Mouse (Mus musculus): ENCODE data around the gene Ttc37. TPM values are rescaled to one million over a fixed set of nuclear protein-coding genes. Genes with fewer than 3 reads are reported as not detected.

The Ttc37 gene
- polyA plus RNA-seq, 1 experiment from 2014 or later: 15.7 TPM

GRCm38 (mm10) chr13:76178700-76179099 is 80.2 kb downstream of the Ttc37 start:
- H3K36me3 ChIP-seq: peaks cover 45% of the 10 kb centered on the region
- no peak overlapping the region for H3K27ac ChIP-seq
- ATAC-seq (replicated peaks; ENCODE audit: low FRiP score): no peak
- H3K4me2 ChIP-seq: no peak overlapping the region
- H3K4me3 ChIP-seq (replicated peaks): no peak overlapping the region
- no peaks in the 10 kb centered on the region for H3K4me1 ChIP-seq
- H3K27me3 ChIP-seq: no peaks in the 10 kb centered on the region
- no peaks in the 10 kb centered on the region for H3K9me3 ChIP-seq (replicated peaks)
- no peak overlapping the region for H3K9ac ChIP-seq
- WGBS: 96% methylated on average over 5 of the region's 5 CpGs

GRCm38 (mm10) chr13:76187651-76188050 is 89.1 kb downstream of the Ttc37 start:
- Histone ChIP-seq H3K4me1 (no peaks in the 10 kb centered on the region), H3K9me3 (replicated peaks) (no peaks in the 10 kb centered on the region), H3K27me3 (no peaks in the 10 kb centered on the region), H3K27ac (no peak overlapping the region), H3K9ac (no peak overlapping the region), H3K36me3 (peaks cover 62% of the 10 kb centered on the region), H3K4me3 (replicated peaks) (no peak overlapping the region), H3K4me2 (no peak overlapping the region)
- 96% methylated on average over 5 of the region's 5 CpGs for WGBS
- no peak for ATAC-seq (replicated peaks; ENCODE audit: low FRiP score)

DNA sequence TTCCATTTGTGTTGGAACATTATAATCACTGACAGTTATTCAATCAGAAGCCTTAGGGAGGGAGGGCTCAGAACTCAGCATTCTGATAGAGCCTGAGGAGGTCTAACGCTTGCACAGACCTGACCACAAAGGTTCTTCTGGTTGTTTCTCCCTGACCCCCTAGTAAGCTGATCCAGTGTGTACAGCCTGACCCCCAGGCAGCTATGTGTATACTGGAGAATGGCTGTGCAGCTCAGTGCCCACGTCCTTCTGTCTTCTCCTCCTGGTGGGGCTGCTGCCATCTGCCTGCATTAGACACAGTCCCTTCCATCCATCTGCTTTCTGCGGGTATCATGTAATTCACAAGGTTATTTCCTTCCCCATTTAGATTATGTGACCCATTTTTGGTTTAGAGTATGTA is 90.7 kb downstream of the Ttc37 start:
- ATAC-seq (replicated peaks; ENCODE audit: low FRiP score): no peak
- WGBS: 95% methylated on average over 3 of the region's 3 CpGs
- peaks cover 61% of the 10 kb centered on the region for H3K36me3 ChIP-seq
- no peaks in the 10 kb centered on the region for H3K4me1 ChIP-seq
- no peak overlapping the region for H3K4me2 ChIP-seq
- H3K27ac ChIP-seq: no peak overlapping the region
- H3K27me3 ChIP-seq: no peaks in the 10 kb centered on the region
- H3K4me3 ChIP-seq (replicated peaks): no peak overlapping the region
- no peak overlapping the region for H3K9ac ChIP-seq
- H3K9me3 ChIP-seq (replicated peaks): no peaks in the 10 kb centered on the region

- 85% methylated on average over 3 of the region's 3 CpGs for WGBS
- no peak overlapping the region for H3K27ac ChIP-seq
- no peak for ATAC-seq (replicated peaks; ENCODE audit: low FRiP score)
- H3K9ac ChIP-seq: no peak overlapping the region
- no peaks in the 10 kb centered on the region for H3K27me3 ChIP-seq
- no peak overlapping the region for H3K4me3 ChIP-seq (replicated peaks)
- peaks cover 58% of the 10 kb centered on the region for H3K36me3 ChIP-seq
- H3K4me1 ChIP-seq: no peaks in the 10 kb centered on the region
- no peak overlapping the region for H3K4me2 ChIP-seq
- no peaks in the 10 kb centered on the region for H3K9me3 ChIP-seq (replicated peaks)
Observed at GRCm38 (mm10) chr13:76190273-76190672, 91.7 kb downstream of the Ttc37 start.

DNA sequence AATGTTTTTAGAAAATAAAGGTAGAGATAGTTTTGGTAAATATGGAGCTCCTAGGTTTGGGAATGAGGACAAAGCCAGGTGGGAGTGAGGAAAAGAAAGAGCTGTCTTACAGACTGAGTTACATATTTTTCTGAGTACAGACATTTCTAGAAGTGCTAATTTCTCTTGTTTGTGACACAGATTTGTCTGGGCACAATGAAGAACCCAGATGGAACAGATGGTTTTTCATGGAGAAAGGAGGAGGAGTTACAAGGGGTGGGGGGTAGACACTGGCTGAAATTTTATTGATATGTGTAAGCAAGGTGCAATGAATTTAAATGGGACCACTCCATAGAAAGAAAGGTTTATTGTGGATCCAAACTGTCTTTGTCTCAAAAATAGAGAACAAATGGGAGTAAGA is 96.4 kb downstream of the Ttc37 start:
- Histone ChIP-seq H3K4me3 (replicated peaks) (no peak overlapping the region), H3K9me3 (replicated peaks) (no peaks in the 10 kb centered on the region), H3K36me3 (peaks cover 34% of the 10 kb centered on the region), H3K4me1 (no peaks in the 10 kb centered on the region), H3K4me2 (no peak overlapping the region), H3K27me3 (no peaks in the 10 kb centered on the region), H3K27ac (no peak overlapping the region), H3K9ac (no peak overlapping the region)
- ATAC-seq (replicated peaks; ENCODE audit: low FRiP score): no peak

GRCm38 (mm10) chr13:76195431-76196138 is 97.1 kb downstream of the Ttc37 start:
- Histone ChIP-seq H3K27me3 (no peaks in the 10 kb centered on the region), H3K9ac (no peak overlapping the region), H3K27ac (no peak overlapping the region), H3K4me2 (no peak overlapping the region), H3K36me3 (peaks cover 29% of the 10 kb centered on the region), H3K9me3 (replicated peaks) (no peaks in the 10 kb centered on the region), H3K4me1 (no peaks in the 10 kb centered on the region), H3K4me3 (replicated peaks) (no peak overlapping the region)
- no peak for ATAC-seq (replicated peaks; ENCODE audit: low FRiP score)
- 88% methylated on average over 8 of the region's 8 CpGs for WGBS

- no peak for ATAC-seq (replicated peaks; ENCODE audit: low FRiP score)
- H3K27me3 ChIP-seq: no peaks in the 10 kb centered on the region
- H3K4me1 ChIP-seq: no peaks in the 10 kb centered on the region
- WGBS: 82% methylated on average over 3 of the region's 3 CpGs
- H3K9ac ChIP-seq: no peak overlapping the region
- H3K4me3 ChIP-seq (replicated peaks): no peak overlapping the region
- no peak overlapping the region for H3K4me2 ChIP-seq
- peaks cover 11% of the 10 kb centered on the region for H3K36me3 ChIP-seq
- no peak overlapping the region for H3K27ac ChIP-seq
- H3K9me3 ChIP-seq (replicated peaks): no peaks in the 10 kb centered on the region
Observed at GRCm38 (mm10) chr13:76197297-76197848, 98.8 kb downstream of the Ttc37 start.

GRCm38 (mm10) chr13:76199943-76200342 is 101.4 kb downstream of the Ttc37 start:
- Histone ChIP-seq H3K4me3 (replicated peaks) (no peak overlapping the region), H3K9ac (no peak overlapping the region), H3K9me3 (replicated peaks) (no peaks in the 10 kb centered on the region), H3K36me3 (peaks cover 5% of the 10 kb centered on the region; the same call in 1 of the 2 replicates), H3K27ac (no peak overlapping the region), H3K27me3 (no peaks in the 10 kb centered on the region), H3K4me2 (no peak overlapping the region), H3K4me1 (no peaks in the 10 kb centered on the region)
- ATAC-seq (replicated peaks; ENCODE audit: low FRiP score): no peak
- 84% methylated on average over 4 of the region's 4 CpGs for WGBS

- Histone ChIP-seq H3K36me3 (no peaks in the 10 kb centered on the region), H3K9me3 (replicated peaks) (no peaks in the 10 kb centered on the region), H3K4me2 (no peak overlapping the region), H3K27ac (no peak overlapping the region), H3K9ac (no peak overlapping the region), H3K4me3 (replicated peaks) (no peak overlapping the region), H3K27me3 (no peaks in the 10 kb centered on the region), H3K4me1 (no peaks in the 10 kb centered on the region)
- WGBS: 82% methylated on average over 2 of the region's 2 CpGs
- no peak for ATAC-seq (replicated peaks; ENCODE audit: low FRiP score)
Observed at GRCm38 (mm10) chr13:76214928-76215327, 116.4 kb downstream of the Ttc37 start.

DNA sequence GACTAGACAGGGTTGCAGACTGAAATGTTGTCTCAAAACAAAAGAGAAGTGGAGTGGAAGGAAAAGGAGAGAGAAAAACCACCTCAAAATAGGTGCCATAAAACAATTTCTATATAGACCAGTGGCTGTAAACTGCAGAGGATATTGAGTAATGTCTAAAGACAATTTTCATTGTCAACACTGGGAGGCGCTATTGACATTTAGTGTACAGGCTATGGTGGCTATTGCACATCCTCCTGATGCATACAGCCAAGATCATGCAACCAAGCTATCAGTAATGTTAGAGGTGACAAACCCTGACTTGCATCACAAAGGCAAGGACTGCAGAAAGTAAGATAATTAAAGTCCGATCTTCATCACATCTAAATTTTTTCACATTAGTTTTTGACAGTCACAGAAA is 116.9 kb downstream of the Ttc37 start:
- no peak overlapping the region for H3K9ac ChIP-seq
- no peak overlapping the region for H3K27ac ChIP-seq
- 53% methylated on average over 2 of the region's 2 CpGs for WGBS
- no peaks in the 10 kb centered on the region for H3K27me3 ChIP-seq
- H3K4me2 ChIP-seq: no peak overlapping the region
- no peak overlapping the region for H3K4me3 ChIP-seq (replicated peaks)
- no peak for ATAC-seq (replicated peaks; ENCODE audit: low FRiP score)
- no peaks in the 10 kb centered on the region for H3K36me3 ChIP-seq
- H3K9me3 ChIP-seq (replicated peaks): no peaks in the 10 kb centered on the region
- no peaks in the 10 kb centered on the region for H3K4me1 ChIP-seq

Other genes with a start within 250 kb of the Ttc37 start
- gene Rhobtb3, start 154.8 kb upstream of the Ttc37 start, polyA plus RNA-seq (2015; fragmentation: Nextera tagmentation; extraction: Ambion mirVana): 37.5 and 40.9 TPM in 2 replicates
- gene Spata9, start 131.6 kb upstream of the Ttc37 start, polyA plus RNA-seq (2015; fragmentation: Nextera tagmentation; extraction: Ambion mirVana): 0.84 and 0.87 TPM in 2 replicates
- gene Rfesd, start 80.0 kb upstream of the Ttc37 start, polyA plus RNA-seq (2015; fragmentation: Nextera tagmentation; extraction: Ambion mirVana): 18.9 and 20.2 TPM in 2 replicates
- gene Gpr150, start 41.7 kb upstream of the Ttc37 start, polyA plus RNA-seq (2015; fragmentation: Nextera tagmentation; extraction: Ambion mirVana): 0.44 and 0.60 TPM in 2 replicates
- gene Arsk, start 74 bp upstream of the Ttc37 start, polyA plus RNA-seq (2015; fragmentation: Nextera tagmentation; extraction: Ambion mirVana): 9.3 and 10.5 TPM in 2 replicates
- gene Fam81b, start 206.3 kb downstream of the Ttc37 start, polyA plus RNA-seq (2015; fragmentation: Nextera tagmentation; extraction: Ambion mirVana): not detected in 2 replicates